ENCODE assay signal across 7 mouse cellular contexts in genomic region chr6:31592579-31593238, GRCm38 (mm10). TPM values are rescaled to one million over a fixed set of nuclear protein-coding genes. Genes with fewer than 3 reads are reported as not detected.
DNase-seq lines count a peak whose midpoint lies in the region; ATAC-seq and TF ChIP-seq lines count a peak whose summit lies in the region.

No protein-coding gene starts in this region.

- H3K36me3 ChIP-seq in MEL (ENCODE audit: control insufficient read depth in 1 of 2, insufficient read depth in 2 of 2, low read length in 2 of 2), result peaks cover 0 to 19% of the 10 kb centered on the region in 2 experiments; a peak in 2 of 4 replicates
- no peaks in the 10 kb centered on the region for H3K36me3 ChIP-seq in intestine, embryonic 16.5 days (ENCODE audit: control insufficient read depth, insufficient read depth, low read length)

- intact Hi-C loops in left cerebral cortex, postnatal 14 days (cut with DNase I), result no loop called here

- TF ChIP-seq EP300 in MEL (IDR thresholded peaks at IDR 0.05; ENCODE audit: low read depth in 1 of 2, low read length in 2 of 2), result no peak

- TF ChIP-seq CTCF in MEL (IDR thresholded peaks at IDR 0.05 in 2 of 3, conservative IDR thresholded peaks at IDR 0.05 in 1 of 3; ENCODE audit: control insufficient read depth in 1 of 3, insufficient read depth in 1 of 3, low read depth in 2 of 3, low read length in 3 of 3, poor library complexity in 1 of 3, severe bottlenecking in 1 of 3), result no peak
- TF ChIP-seq CTCF in lung, adult 2 months (IDR thresholded peaks at IDR 0.05; ENCODE audit: insufficient read depth, low read length), result no peak

- H3K4me2 ChIP-seq in intestine, embryonic 16.5 days (ENCODE audit: low read depth, low read length), result no peak overlapping the region

- no peak for TF ChIP-seq POLR2A in MEL (IDR thresholded peaks at IDR 0.05; ENCODE audit: control insufficient read depth in 1 of 2, insufficient read depth in 1 of 2, low read depth in 1 of 2, low read length in 2 of 2, poor library complexity in 1 of 2)
- 0 out of 2 replicates have a peak, but pooled peaks have one; percentile 11 for TF ChIP-seq POLR2A in lung, adult 2 months (IDR thresholded peaks at IDR 0.05; ENCODE audit: borderline replicate concordance, extremely low read depth, low read depth, low read length)

- H3K79me2 ChIP-seq in MEL (ENCODE audit: control insufficient read depth, insufficient read depth, low read length, poor library complexity), result no peaks in the 10 kb centered on the region

- no peak overlapping the region for H3K4me3 ChIP-seq in MEL (ENCODE audit: control insufficient read depth in 1 of 2, insufficient read depth in 1 of 2, low read depth in 2 of 2, low read length in 2 of 2)
- H3K4me3 ChIP-seq in intestine, embryonic 16.5 days (ENCODE audit: low read length), result no peak overlapping the region
- H3K4me3 ChIP-seq in lung, adult 2 months (replicated peaks; ENCODE audit: extremely low read depth, low read depth, low read length), result no peak overlapping the region

- TF ChIP-seq RAD21 in MEL (IDR thresholded peaks at IDR 0.05; ENCODE audit: low read depth, low read length), result no peak

- peaks cover 11 to 25% of the 10 kb centered on the region in 2 experiments for H3K4me1 ChIP-seq in MEL (ENCODE audit: control insufficient read depth in 1 of 2, insufficient read depth in 2 of 2, low read length in 2 of 2)
- peaks cover 17% of the 10 kb centered on the region for H3K4me1 ChIP-seq in intestine, embryonic 16.5 days (ENCODE audit: control insufficient read depth, insufficient read depth, low read length)
- peaks cover 18% of the 10 kb centered on the region for H3K4me1 ChIP-seq in lung, adult 2 months (ENCODE audit: control insufficient read depth, insufficient read depth, low read length)

- DNase-seq in MEL (ENCODE audit: low read depth, low spot score), result peak; percentile 76
- peak; percentile 40 for DNase-seq in c-Kit-negative CD71-positive TER-119-positive erythroid progenitor cells, embryonic 14.5 days (ENCODE audit: low read depth, low spot score)
- peak; percentile 26 for DNase-seq in lung, adult 2 months
- DNase-seq in left cerebral cortex, postnatal 14 days (ENCODE audit: low spot score in 2 of 2), result no peak
- DNase-seq in embryo, embryonic 10.5 days (ENCODE audit: low spot score), result no peak
- DNase-seq in layer of hippocampus, postnatal 25 days (ENCODE audit: extremely low spot score in 1 of 2, low spot score in 1 of 2), result no peak

- H3K9me3 ChIP-seq in MEL (replicated peaks; ENCODE audit: insufficient read depth, low read length), result no peaks in the 10 kb centered on the region
- no peaks in the 10 kb centered on the region for H3K9me3 ChIP-seq in intestine, embryonic 16.5 days (ENCODE audit: control insufficient read depth, low read length)

- H3K27ac ChIP-seq in MEL (ENCODE audit: control insufficient read depth, low read depth, low read length), result 0 out of 2 replicates have a peak overlapping the region, but pooled peaks have one; percentile 5
- H3K27ac ChIP-seq in intestine, embryonic 16.5 days (ENCODE audit: low read length), result peak overlapping the region; percentile 50; the same call in 1 of the 2 replicates

- 70% methylated on average over 1 of the region's 1 CpGs for WGBS in intestine, embryonic 16.5 days
- 26% methylated on average over 1 of the region's 1 CpGs for WGBS in lung, adult 2 months

- ATAC-seq in intestine, embryonic 16.5 days, result no peak; the same call in 1 of the 2 replicates

- no peak overlapping the region for H3K9ac ChIP-seq in MEL (ENCODE audit: control insufficient read depth, low read depth, low read length, poor library complexity, severe bottlenecking)
- H3K9ac ChIP-seq in intestine, embryonic 16.5 days (ENCODE audit: low read depth, low read length), result no peak overlapping the region

- H3K27me3 ChIP-seq in MEL (ENCODE audit: control insufficient read depth in 1 of 2, insufficient read depth in 2 of 2, low read length in 2 of 2), result no peaks in the 10 kb centered on the region
- no peaks in the 10 kb centered on the region for H3K27me3 ChIP-seq in intestine, embryonic 16.5 days (replicated peaks; ENCODE audit: control insufficient read depth, insufficient read depth, low read length)

TF ChIP-seq in MEL, 35 proteins besides CTCF, POLR2A, EP300 and RAD21:
- TF ChIP-seq TCF12 (IDR thresholded peaks at IDR 0.05; ENCODE audit: low read depth, low read length), result no peak
- TF ChIP-seq POLR2AphosphoS2 (IDR thresholded peaks at IDR 0.05; ENCODE audit: low read length), result no peak
- TF ChIP-seq ZC3H11A (IDR thresholded peaks at IDR 0.05; ENCODE audit: low read depth, low read length), result no peak
- TF ChIP-seq USF1 (IDR thresholded peaks at IDR 0.05; ENCODE audit: low read depth, low read length), result no peak
- no peak for TF ChIP-seq MYB (IDR thresholded peaks at IDR 0.05; ENCODE audit: low read depth, low read length)
- peak; percentile 16; the same call in 1 of the 2 replicates for TF ChIP-seq NELFE (IDR thresholded peaks at IDR 0.05; ENCODE audit: low read depth, low read length)
- no peak for TF ChIP-seq TAL1 (IDR thresholded peaks at IDR 0.05; ENCODE audit: low read length)
- TF ChIP-seq RCOR1 (IDR thresholded peaks at IDR 0.05; ENCODE audit: low read depth, low read length), result 0 out of 2 replicates have a peak, but pooled peaks have one; percentile 30
- TF ChIP-seq TBP (IDR thresholded peaks at IDR 0.05; ENCODE audit: low read depth, low read length), result no peak

RNA-seq across cellular contexts. Expression of gene Podxl, which starts 28.9 kb away (rescaled TPM):
- total RNA-seq in MEL (2012; rRNA removed), result 14.2 and 19.1 TPM in 2 replicates
- polyA plus RNA-seq in MEL (2012; ENCODE audit: insufficient read depth in 1 of 2, insufficient read length in 2 of 2, low read depth in 1 of 2, low replicate concordance in 2 of 2, missing spikeins in 1 of 2), result 10 to 100 TPM in 1 of 2 experiments, not detected in 1; 40.8 TPM
- polyA plus RNA-seq in intestine, embryonic 16.5 days (2015; fragmentation: Nextera tagmentation; extraction: Ambion mirVana), result 36.2 and 47.4 TPM in 2 replicates
- 190 and 236 TPM in 2 replicates for polyA plus RNA-seq in lung, adult 2 months (2012; rRNA removed)
- total RNA-seq in left cerebral cortex, postnatal 14 days (2021), result 10 to 100 TPM; 18.6 to 18.7 TPM
- 10 to 100 TPM; 14.0 to 17.2 TPM for total RNA-seq in layer of hippocampus, postnatal 25 days (2021)

Comparison
In these comparisons a context has a peak if more than half of its experiments do, and no peak if none do; other contexts are left out.
1. DNase-seq: peak in MEL (single experiment), c-Kit-negative CD71-positive TER-119-positive erythroid progenitor cells, embryonic 14.5 days (single experiment) and lung, adult 2 months (single experiment); none in left cerebral cortex, postnatal 14 days (0 of 2), embryo, embryonic 10.5 days (single experiment) and layer of hippocampus, postnatal 25 days (0 of 2).